Mouse (Mus musculus): ENCODE measurements around the gene Dpy19l1. TPM values are rescaled to one million over a fixed set of nuclear protein-coding genes. Genes with fewer than 3 reads are reported as not detected.

The Dpy19l1 gene
- polyA plus RNA-seq (2014; fragmentation: Illumina TruSeq; extraction: RNeasy Lipid Tissue Mini Kit (QIAGEN cat#74804); ENCODE audit: insufficient read depth, low read depth, low replicate concordance) = 9.3 TPM

DNA sequence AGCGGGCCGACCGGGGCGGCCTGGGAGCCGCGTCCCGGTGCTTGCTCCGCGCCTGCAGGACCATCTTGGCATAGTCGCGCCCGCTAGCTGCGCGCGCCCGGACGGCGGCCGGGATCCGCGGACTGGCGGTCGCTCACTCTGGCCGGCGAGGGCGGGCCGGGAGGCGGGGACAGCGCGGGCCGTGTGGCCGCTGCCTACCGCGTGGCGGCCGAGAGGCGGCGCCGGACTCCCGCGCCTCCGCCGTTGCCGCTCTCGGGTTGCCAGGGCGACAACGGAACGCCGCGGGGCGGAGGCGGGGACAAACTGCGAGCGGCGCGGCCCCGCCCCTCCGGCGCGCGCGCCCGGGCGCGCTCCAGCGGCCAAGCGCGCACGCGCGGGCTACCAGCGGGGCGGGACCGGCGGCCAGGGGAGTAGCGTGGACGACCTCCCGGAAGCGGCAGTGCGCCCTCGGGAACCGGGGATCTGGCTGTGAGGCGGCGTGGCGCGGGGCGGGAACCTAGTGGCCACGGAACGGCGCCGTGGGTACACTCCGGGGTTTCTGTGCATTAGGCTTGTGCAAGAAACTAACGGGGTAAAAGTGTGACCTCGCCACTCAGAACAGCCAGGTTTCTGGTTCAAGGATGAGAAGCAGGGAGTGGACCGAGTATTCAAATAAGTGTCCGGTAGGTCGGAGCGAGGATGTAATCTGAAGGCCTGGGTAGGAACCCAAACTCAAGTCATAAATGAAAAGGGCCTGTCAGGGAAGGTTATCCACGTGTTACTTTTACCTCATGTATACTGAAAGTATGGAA lies at the start of gene Dpy19l1:
TSS of gene Dpy19l1 (minus strand) at position 74 of the 791 bp plus-strand sequence.

Other genes starting within 250 kb of the Dpy19l1 start
- not detected for gene Cypt4, start 122.1 kb upstream of the Dpy19l1 start, polyA plus RNA-seq (2014; fragmentation: Illumina TruSeq; extraction: RNeasy Lipid Tissue Mini Kit (QIAGEN cat#74804); ENCODE audit: insufficient read depth, low read depth, low replicate concordance)
- gene Dpy19l2, start 193.2 kb upstream of the Dpy19l1 start, polyA plus RNA-seq (2014; fragmentation: Illumina TruSeq; extraction: RNeasy Lipid Tissue Mini Kit (QIAGEN cat#74804); ENCODE audit: insufficient read depth, low read depth, low replicate concordance) = 0.17 TPM

Data from lung, adult 10 weeks (tissue).